Mouse (Mus musculus) limb, embryonic 15.5 days (tissue): Measurements from ENCODE around the gene Fga. TPM values are rescaled to one million over a fixed set of nuclear protein-coding genes. Genes with fewer than 3 reads are reported as not detected.

Source experiments
- ATAC-seq: fragments of 200-750 bp; cut with Nextera tagmentation; 2 replicates; pipeline ENCODE4 v1.8.0; 2017; ENCODE audit warnings: low read depth, moderate TSS enrichment; ENCODE audit not compliant: insufficient number of reproducible peaks, low FRiP score, low TSS enrichment
- H3K27ac ChIP-seq: fragments of 300-500 bp; sonication (generic); 2 replicates; pipeline ENCODE4 v1.5.1; 2015; ENCODE audit warnings: moderate library complexity, mild to moderate bottlenecking, inconsistent platforms
- H3K27me3 ChIP-seq: fragments of 300-500 bp; sonication (generic); 2 replicates; pipeline ENCODE4 v1.6.1; 2015; ENCODE audit warnings: inconsistent platforms
- H3K36me3 ChIP-seq: fragments of 300-500 bp; sonication (generic); 2 replicates; pipeline ENCODE4 v1.6.1; 2015; ENCODE audit warnings: inconsistent platforms
- H3K4me1 ChIP-seq: fragments of 300-500 bp; sonication (generic); 2 replicates; pipeline ENCODE4 v1.6.1; 2015; ENCODE audit warnings: inconsistent platforms
- H3K4me2 ChIP-seq: fragments of 300-500 bp; sonication (generic); 2 replicates; pipeline ENCODE4 v1.6.1; 2015; ENCODE audit warnings: mild to moderate bottlenecking, inconsistent platforms
- H3K4me3 ChIP-seq: fragments of 300-500 bp; sonication (generic); 2 replicates; pipeline ENCODE4 v1.5.1; 2015; ENCODE audit warnings: mild to moderate bottlenecking, inconsistent platforms
- H3K9ac ChIP-seq: fragments of 300-500 bp; sonication (generic); 2 replicates; pipeline ENCODE4 v1.6.1; 2015; ENCODE audit warnings: inconsistent platforms
- H3K9me3 ChIP-seq: fragments of 300-500 bp; sonication (generic); 2 replicates; pipeline ENCODE4 v1.6.1; 2016; ENCODE audit warnings: inconsistent platforms
- WGBS: fragments of 180-500 bp; shearing (Covaris S2); methylation state at CpG from one replicate; pipeline ENCODE4 v1.1.7; 2015; 5-methylcytosine and 5-hydroxymethylcytosine counted together
- polyA plus RNA-seq: library from polyadenylated mRNA; unstranded; fragments of >200 nt; fragmentation: Nextera tagmentation; extraction: Ambion mirVana; gene quantifications from 2 replicates; pipeline ENCODE4 v1.2.1, GENCODE M21; 2015

Gene Fga
- polyA plus RNA-seq, 1 experiment from 2014 or later: 2.5 TPM

- Histone ChIP-seq H3K27ac (no peak overlapping the region), H3K9me3 (no peaks in the 10 kb centered on the region), H3K36me3 (no peaks in the 10 kb centered on the region), H3K4me2 (0 out of 2 replicates have a peak overlapping the region, but pooled peaks have one; percentile 1), H3K4me3 (no peak overlapping the region), H3K4me1 (no peaks in the 10 kb centered on the region), H3K9ac (no peak overlapping the region), H3K27me3 (no peaks in the 10 kb centered on the region)
- WGBS: 44% methylated on average over 13 of the region's 13 CpGs
- ATAC-seq: no peak
Measured at GRCm38 (mm10) chr3:83032746-83033308, 7.0 kb downstream of the Fga start.

GRCm38 (mm10) chr3:83033801-83034200 lies 7.9 kb downstream of the Fga start:
- Histone ChIP-seq H3K36me3 (no peaks in the 10 kb centered on the region), H3K9me3 (no peaks in the 10 kb centered on the region), H3K27ac (no peak overlapping the region), H3K9ac (no peak overlapping the region), H3K4me3 (no peak overlapping the region), H3K27me3 (no peaks in the 10 kb centered on the region), H3K4me1 (no peaks in the 10 kb centered on the region), H3K4me2 (no peak overlapping the region)
- 69% methylated on average over 8 of the region's 8 CpGs for WGBS
- no peak for ATAC-seq

GRCm38 (mm10) chr3:83038865-83039264 lies 13.0 kb downstream of the Fga start:
- Histone ChIP-seq H3K4me3 (no peak overlapping the region), H3K9ac (no peak overlapping the region), H3K9me3 (no peaks in the 10 kb centered on the region), H3K36me3 (no peaks in the 10 kb centered on the region), H3K4me1 (no peaks in the 10 kb centered on the region), H3K27me3 (no peaks in the 10 kb centered on the region), H3K4me2 (no peak overlapping the region), H3K27ac (no peak overlapping the region)
- no peak for ATAC-seq
- WGBS: 58% methylated on average over 2 of the region's 2 CpGs

GRCm38 (mm10) chr3:83039666-83040065 lies 13.8 kb downstream of the Fga start:
- no peaks in the 10 kb centered on the region for H3K4me1 ChIP-seq
- no peak overlapping the region for H3K27ac ChIP-seq
- no peaks in the 10 kb centered on the region for H3K9me3 ChIP-seq
- no peak overlapping the region for H3K4me3 ChIP-seq
- WGBS: 74% methylated on average over 4 of the region's 4 CpGs
- no peak overlapping the region for H3K4me2 ChIP-seq
- H3K36me3 ChIP-seq: no peaks in the 10 kb centered on the region
- no peak overlapping the region for H3K9ac ChIP-seq
- no peak for ATAC-seq
- H3K27me3 ChIP-seq: no peaks in the 10 kb centered on the region

- no peak overlapping the region for H3K9ac ChIP-seq
- H3K9me3 ChIP-seq: no peaks in the 10 kb centered on the region
- ATAC-seq: no peak
- WGBS: 86% methylated on average over 5 of the region's 5 CpGs
- H3K4me3 ChIP-seq: no peak overlapping the region
- no peaks in the 10 kb centered on the region for H3K27me3 ChIP-seq
- no peaks in the 10 kb centered on the region for H3K36me3 ChIP-seq
- no peak overlapping the region for H3K27ac ChIP-seq
- H3K4me1 ChIP-seq: no peaks in the 10 kb centered on the region
- no peak overlapping the region for H3K4me2 ChIP-seq
Measured at GRCm38 (mm10) chr3:83042451-83042850, 16.6 kb downstream of the Fga start.

GRCm38 (mm10) chr3:83046649-83047048 lies 20.8 kb downstream of the Fga start:
- no peak overlapping the region for H3K27ac ChIP-seq
- no peaks in the 10 kb centered on the region; the same call in 1 of the 2 replicates for H3K27me3 ChIP-seq
- no peak overlapping the region for H3K4me3 ChIP-seq
- no peak for ATAC-seq
- H3K4me2 ChIP-seq: no peak overlapping the region
- H3K9me3 ChIP-seq: no peaks in the 10 kb centered on the region
- no peak overlapping the region for H3K9ac ChIP-seq
- H3K4me1 ChIP-seq: no peaks in the 10 kb centered on the region
- 84% methylated on average over 11 of the region's 11 CpGs for whole genome bisulfite sequencing
- H3K36me3 ChIP-seq: no peaks in the 10 kb centered on the region

- no peaks in the 10 kb centered on the region for H3K9me3 ChIP-seq
- no peak within 1 kb of the TSS for H3K27ac ChIP-seq
- 87% methylated on average over 8 of the region's 8 CpGs for WGBS
- no peaks in the 10 kb centered on the region; the same call in 1 of the 2 replicates for H3K27me3 ChIP-seq
- H3K4me1 ChIP-seq: no peaks in the 10 kb centered on the region
- no peak within 1 kb of the TSS for H3K4me2 ChIP-seq
- no peak within 1 kb of the TSS for H3K9ac ChIP-seq
- no peak within 1 kb of the TSS for H3K4me3 ChIP-seq
- no peaks in the 10 kb centered on the region for H3K36me3 ChIP-seq
- ATAC-seq: no peak
Measured at GRCm38 (mm10) chr3:83049680-83050079, 23.8 kb downstream of the Fga start, which contains the start of gene Fgb. TSS of gene Fgb (minus strand) at chr3:83049863.

- WGBS: 83% methylated on average over 5 of the region's 5 CpGs
- Histone ChIP-seq H3K4me1 (no peaks in the 10 kb centered on the region), H3K4me3 (no peak overlapping the region), H3K27ac (no peak overlapping the region), H3K36me3 (no peaks in the 10 kb centered on the region), H3K4me2 (no peak overlapping the region), H3K9ac (no peak overlapping the region), H3K27me3 (no peaks in the 10 kb centered on the region; the same call in 1 of the 2 replicates), H3K9me3 (no peaks in the 10 kb centered on the region)
- no peak for ATAC-seq
Measured at GRCm38 (mm10) chr3:83050661-83051060, 24.8 kb downstream of the Fga start.

GRCm38 (mm10) chr3:83052102-83052501 lies 26.2 kb downstream of the Fga start:
- H3K4me3 ChIP-seq: no peak overlapping the region
- no peaks in the 10 kb centered on the region for H3K9me3 ChIP-seq
- H3K36me3 ChIP-seq: peaks cover 3% of the 10 kb centered on the region; the same call in 1 of the 2 replicates
- WGBS: 90% methylated on average over 5 of the region's 5 CpGs
- H3K9ac ChIP-seq: no peak overlapping the region
- no peak for ATAC-seq
- H3K4me2 ChIP-seq: no peak overlapping the region
- peaks cover 9% of the 10 kb centered on the region for H3K4me1 ChIP-seq
- H3K27ac ChIP-seq: no peak overlapping the region
- H3K27me3 ChIP-seq: no peaks in the 10 kb centered on the region; the same call in 1 of the 2 replicates

- peaks cover 9% of the 10 kb centered on the region for H3K4me1 ChIP-seq
- no peaks in the 10 kb centered on the region for H3K9me3 ChIP-seq
- H3K27me3 ChIP-seq: no peaks in the 10 kb centered on the region; the same call in 1 of the 2 replicates
- ATAC-seq: no peak
- WGBS: 91% methylated on average over 7 of the region's 7 CpGs
- H3K27ac ChIP-seq: no peak overlapping the region
- H3K36me3 ChIP-seq: peaks cover 9% of the 10 kb centered on the region; the same call in 1 of the 2 replicates
- H3K4me2 ChIP-seq: no peak overlapping the region
- H3K9ac ChIP-seq: no peak overlapping the region
- H3K4me3 ChIP-seq: no peak overlapping the region
Measured at GRCm38 (mm10) chr3:83053126-83053525, 27.2 kb downstream of the Fga start.

GRCm38 (mm10) chr3:83053758-83054157 lies 27.9 kb downstream of the Fga start:
- Histone ChIP-seq H3K4me2 (no peak overlapping the region), H3K27ac (no peak overlapping the region), H3K9me3 (no peaks in the 10 kb centered on the region), H3K9ac (no peak overlapping the region), H3K36me3 (peaks cover 15% of the 10 kb centered on the region), H3K27me3 (no peaks in the 10 kb centered on the region; the same call in 1 of the 2 replicates), H3K4me1 (peaks cover 9% of the 10 kb centered on the region), H3K4me3 (no peak overlapping the region)
- WGBS: 29% methylated on average over 10 of the region's 10 CpGs
- no peak for ATAC-seq

GRCm38 (mm10) chr3:83054759-83055158 lies 28.9 kb downstream of the Fga start:
- peak overlapping the region; percentile 45 for H3K4me2 ChIP-seq
- H3K27ac ChIP-seq: peak overlapping the region; percentile 54; the same call in 1 of the 2 replicates
- H3K36me3 ChIP-seq: peaks cover 25% of the 10 kb centered on the region
- H3K9me3 ChIP-seq: no peaks in the 10 kb centered on the region
- H3K9ac ChIP-seq: no peak overlapping the region
- WGBS: 33% methylated on average over 13 of the region's 13 CpGs
- peak overlapping the region; percentile 70 for H3K4me3 ChIP-seq
- no peaks in the 10 kb centered on the region; the same call in 1 of the 2 replicates for H3K27me3 ChIP-seq
- peak; percentile 28; the same call in 1 of the 2 replicates for ATAC-seq
- peaks cover 9% of the 10 kb centered on the region for H3K4me1 ChIP-seq
